Mouse (Mus musculus) spleen, adult 2 months (tissue): Measurements from ENCODE around the gene Sh3d19. TPM values are rescaled to one million over a fixed set of nuclear protein-coding genes. Genes with fewer than 3 reads are reported as not detected.

Experiments
- DNase-seq, 2 experiments: peaks; one replicate each; pipeline versions ENCODE4 v3.0.0 to v3.0.0-alpha.2; 2012 to 2021; ENCODE audit warnings: low spot score in 2 of 2, low read depth in 1 of 2
- H3K27ac ChIP-seq: fragments of 200-500 bp; 2 replicates; pipeline ENCODE4 v1.5.1; 2012; ENCODE audit warnings: low read length, inconsistent platforms; ENCODE audit not compliant: insufficient read depth
- H3K27me3 ChIP-seq: fragments of 200-500 bp; 2 replicates; pipeline ENCODE4 v1.6.1; 2012; ENCODE audit warnings: mild to moderate bottlenecking, moderate library complexity, low read length, inconsistent platforms; ENCODE audit not compliant: control insufficient read depth, insufficient read depth
- H3K36me3 ChIP-seq: fragments of 200-500 bp; 2 replicates; pipeline ENCODE4 v1.6.1; 2012; ENCODE audit warnings: mild to moderate bottlenecking, low read length, inconsistent platforms; ENCODE audit not compliant: control insufficient read depth, insufficient read depth
- H3K4me1 ChIP-seq: fragments of 200-500 bp; 2 replicates; pipeline ENCODE4 v1.6.1; 2011; ENCODE audit warnings: inconsistent platforms; ENCODE audit not compliant: control insufficient read depth, insufficient read depth, insufficient read length
- H3K4me3 ChIP-seq: fragments of 200-500 bp; 2 replicates; pipeline ENCODE4 v1.5.1; 2011; ENCODE audit warnings: mild to moderate bottlenecking, inconsistent platforms; ENCODE audit not compliant: insufficient read depth, insufficient read length; ENCODE audit errors: extremely low read depth
- CTCF ChIP-seq: fragments of 200-500 bp; IDR thresholded peaks from 2 replicates; pipeline ENCODE4 v1.5.1; 2011; ENCODE audit warnings: mild to moderate bottlenecking, inconsistent platforms; ENCODE audit not compliant: insufficient read depth, insufficient read length, insufficient replicate concordance; ENCODE audit errors: extremely low read depth
- POLR2A ChIP-seq: fragments of 200-500 bp; IDR thresholded peaks from 2 replicates; pipeline ENCODE4 v1.6.1; 2011; ENCODE audit warnings: low read depth, low read length, inconsistent platforms
- WGBS: fragments of 180-500 bp; shearing (Covaris S2); methylation state at CpG from one replicate; pipeline ENCODE4 v1.1.7; 2018; 5-methylcytosine and 5-hydroxymethylcytosine counted together
- polyA plus RNA-seq: library from polyadenylated mRNA; depleted of rRNA; stranded (reverse); fragments of >200 nt; gene quantifications from 2 replicates; pipeline ENCODE4 v1.2.3, GENCODE M21; 2012

Sh3d19 gene
- polyA plus RNA-seq, 1 experiment: 5.6 TPM

GRCm38 (mm10) chr3:86038648-86039047 is 67.7 kb downstream of the Sh3d19 start:
- Histone ChIP-seq H3K27me3 (no peaks in the 10 kb centered on the region), H3K4me3 (no peak overlapping the region), H3K4me1 (no peaks in the 10 kb centered on the region), H3K36me3 (no peaks in the 10 kb centered on the region), H3K27ac (no peak overlapping the region)
- 75% methylated on average over 3 of the region's 3 CpGs for WGBS
- TF ChIP-seq POLR2A (no peak), CTCF (no peak)
- no peak for DNase-seq

GRCm38 (mm10) chr3:86040286-86041201 is 69.6 kb downstream of the Sh3d19 start:
- H3K4me1 ChIP-seq: no peaks in the 10 kb centered on the region
- H3K27me3 ChIP-seq: no peaks in the 10 kb centered on the region
- no peak overlapping the region for H3K4me3 ChIP-seq
- DNase-seq: no peak
- no peak overlapping the region; the same call in 1 of the 2 replicates for H3K27ac ChIP-seq
- H3K36me3 ChIP-seq: no peaks in the 10 kb centered on the region
- TF ChIP-seq POLR2A: no peak
- no peak for TF ChIP-seq CTCF
- 78% methylated on average over 14 of the region's 14 CpGs for WGBS

GRCm38 (mm10) chr3:86047686-86048408 is 76.9 kb downstream of the Sh3d19 start:
- Histone ChIP-seq H3K4me1 (no peaks in the 10 kb centered on the region), H3K27me3 (no peaks in the 10 kb centered on the region), H3K27ac (no peak overlapping the region), H3K36me3 (no peaks in the 10 kb centered on the region), H3K4me3 (no peak overlapping the region)
- no peak for TF ChIP-seq POLR2A
- no peak for TF ChIP-seq CTCF
- WGBS: 95% methylated on average over 9 of the region's 9 CpGs
- DNase-seq: no peak

- H3K36me3 ChIP-seq: no peaks in the 10 kb centered on the region
- TF ChIP-seq POLR2A (no peak), CTCF (no peak)
- WGBS: 89% methylated on average over 2 of the region's 2 CpGs
- H3K4me1 ChIP-seq: no peaks in the 10 kb centered on the region
- no peaks in the 10 kb centered on the region for H3K27me3 ChIP-seq
- no peak for DNase-seq
- H3K4me3 ChIP-seq: no peak overlapping the region
- H3K27ac ChIP-seq: no peak overlapping the region
Observed at GRCm38 (mm10) chr3:86049041-86049440, 78.1 kb downstream of the Sh3d19 start.

GRCm38 (mm10) chr3:86056678-86057077 is 85.8 kb downstream of the Sh3d19 start:
- no peak overlapping the region for H3K4me3 ChIP-seq
- TF ChIP-seq POLR2A (no peak), CTCF (no peak)
- no peaks in the 10 kb centered on the region for H3K4me1 ChIP-seq
- H3K27ac ChIP-seq: no peak overlapping the region
- H3K27me3 ChIP-seq: no peaks in the 10 kb centered on the region
- no peaks in the 10 kb centered on the region for H3K36me3 ChIP-seq
- no peak for DNase-seq
- 73% methylated on average over 4 of the region's 4 CpGs for WGBS

- H3K4me3 ChIP-seq: no peak overlapping the region
- H3K4me1 ChIP-seq: no peaks in the 10 kb centered on the region
- H3K27me3 ChIP-seq: no peaks in the 10 kb centered on the region
- WGBS: 87% methylated on average over 6 of the region's 6 CpGs
- H3K27ac ChIP-seq: no peak overlapping the region
- no peaks in the 10 kb centered on the region for H3K36me3 ChIP-seq
- DNase-seq: no peak
- TF ChIP-seq POLR2A (no peak), CTCF (no peak)
Observed at GRCm38 (mm10) chr3:86057436-86058095, 86.7 kb downstream of the Sh3d19 start.
